Mouse (Mus musculus) 416B (cell line): ENCODE measurements at regions not wholly inside any gene's neighbourhood (a gene's known extent, or its start where the extent isn't known, plus 50 kb on each side); places are given as distances from the start of the nearest gene placed in this dataset.

Experiments used
- DNase-seq: peaks from one replicate; pipeline ENCODE4 v3.0.0; 2011; ENCODE audit warnings: low read depth

DNA sequence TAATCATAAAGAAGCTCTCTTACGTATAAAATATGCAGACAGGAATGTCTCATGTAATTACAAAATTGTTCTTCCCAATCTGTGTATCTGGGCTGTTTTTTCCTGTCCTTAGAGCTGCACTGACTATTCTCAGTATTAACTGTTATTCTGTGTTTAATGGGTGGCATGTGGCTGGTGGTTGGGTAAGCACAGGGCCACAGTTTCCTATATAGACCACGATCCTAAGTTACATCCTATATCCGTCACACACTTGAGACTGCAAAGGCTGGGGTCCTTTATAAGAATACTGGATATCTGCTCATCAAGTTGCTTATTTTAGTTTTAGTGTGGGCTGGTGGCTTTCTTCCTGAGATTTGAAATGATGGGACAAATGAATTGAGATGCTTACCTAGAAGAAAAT is 159.0 kb downstream of the Sox4 start:
- DNase-seq, result peak; percentile 73

GRCm38 (mm10) chr13:28793166-28793935 is 160.2 kb downstream of the Sox4 start:
- DNase-seq, result no peak

- no peak for DNase-seq
Observed at GRCm38 (mm10) chr13:28792461-28793165, 160.9 kb downstream of the Sox4 start.

GRCm38 (mm10) chr13:28790381-28790780 is 163.1 kb downstream of the Sox4 start:
- DNase-seq, result no peak

- no peak for DNase-seq
Observed at GRCm38 (mm10) chr13:28787331-28787643, 166.2 kb downstream of the Sox4 start.

- no peak for DNase-seq
Observed at GRCm38 (mm10) chr13:28786629-28787330, 166.7 kb downstream of the Sox4 start.

GRCm38 (mm10) chr13:28782497-28783246 is 170.8 kb downstream of the Sox4 start:
- DNase-seq, result no peak

- no peak for DNase-seq
Observed at GRCm38 (mm10) chr13:28782081-28782480, 171.4 kb downstream of the Sox4 start.

DNA sequence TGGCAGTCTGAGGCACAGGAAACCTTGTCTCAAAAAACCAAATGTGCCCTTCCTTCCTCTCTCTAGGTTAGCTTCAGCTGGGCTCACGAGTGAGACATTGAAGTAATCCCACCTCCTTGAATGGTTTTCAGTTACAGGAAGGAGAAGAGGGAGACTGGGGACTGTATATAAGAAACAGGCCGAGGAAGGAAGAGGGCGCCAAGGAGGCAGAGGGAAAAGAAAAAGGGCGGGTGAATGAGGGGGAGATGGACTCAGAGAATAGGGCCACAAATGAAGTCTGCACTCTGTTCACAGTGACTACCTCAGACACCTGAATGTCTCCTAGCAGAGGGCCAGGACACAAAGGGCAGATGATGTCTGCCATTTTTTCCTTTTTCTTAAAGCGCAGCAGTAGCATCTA is 171.9 kb downstream of the Sox4 start:
- peak; percentile 72 for DNase-seq

DNA sequence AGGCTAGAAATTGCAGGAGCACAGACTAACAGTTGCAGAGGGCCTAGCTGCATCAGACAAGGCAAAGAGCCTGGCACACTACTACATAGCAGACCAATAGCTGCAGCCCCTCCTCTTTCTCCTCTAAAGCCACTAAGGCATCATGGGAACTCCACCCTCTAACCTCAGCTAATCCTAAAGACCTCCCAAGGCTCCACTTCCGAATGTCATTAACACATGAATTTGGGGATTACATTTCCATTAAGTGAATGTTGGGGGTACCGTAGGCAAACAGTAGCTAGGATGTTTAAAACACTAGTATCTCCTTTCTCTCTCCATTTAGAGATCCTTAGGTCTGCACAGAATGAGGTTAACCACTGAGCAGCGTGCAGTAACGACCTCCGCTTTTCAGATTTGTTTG is 173.1 kb downstream of the Sox4 start:
- DNase-seq, result no peak

DNA sequence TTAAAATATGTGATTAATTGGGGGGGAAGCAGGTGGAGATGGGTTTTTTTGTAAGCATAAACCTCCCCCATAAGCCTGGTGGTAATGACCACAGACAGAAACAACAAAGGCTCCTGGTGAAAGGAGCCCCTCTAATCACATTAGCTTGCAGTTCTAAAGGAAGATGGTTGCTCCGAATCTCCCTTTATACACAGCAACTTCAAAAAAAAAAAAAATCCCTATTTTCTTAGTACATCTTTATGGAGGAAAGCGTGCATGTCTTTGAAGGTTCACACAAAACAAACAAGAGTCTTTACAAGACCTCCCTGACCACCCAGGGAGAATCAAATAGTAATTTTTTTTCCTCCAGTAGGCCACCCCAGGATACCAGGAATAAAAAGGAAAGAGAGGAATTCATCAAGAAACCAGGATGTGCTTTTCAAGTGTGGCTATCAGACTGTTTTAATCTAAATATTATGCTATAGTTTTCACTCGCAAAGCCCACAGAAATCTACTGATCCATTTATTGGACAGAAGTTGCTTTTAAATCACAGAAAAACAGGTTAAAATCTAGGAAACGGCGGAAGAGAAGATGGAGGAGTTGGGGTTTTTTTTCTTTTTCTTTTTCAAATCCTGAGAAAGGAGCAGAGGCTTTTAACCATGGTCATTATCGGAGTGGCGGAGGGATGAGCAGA is 178.2 kb downstream of the Sox4 start:
- DNase-seq, result no peak

- no peak for DNase-seq
Observed at GRCm38 (mm10) chr13:28774649-28775048, 178.9 kb downstream of the Sox4 start.

GRCm38 (mm10) chr13:28773466-28773865 is 180.0 kb downstream of the Sox4 start:
- peak; percentile 63 for DNase-seq

DNA sequence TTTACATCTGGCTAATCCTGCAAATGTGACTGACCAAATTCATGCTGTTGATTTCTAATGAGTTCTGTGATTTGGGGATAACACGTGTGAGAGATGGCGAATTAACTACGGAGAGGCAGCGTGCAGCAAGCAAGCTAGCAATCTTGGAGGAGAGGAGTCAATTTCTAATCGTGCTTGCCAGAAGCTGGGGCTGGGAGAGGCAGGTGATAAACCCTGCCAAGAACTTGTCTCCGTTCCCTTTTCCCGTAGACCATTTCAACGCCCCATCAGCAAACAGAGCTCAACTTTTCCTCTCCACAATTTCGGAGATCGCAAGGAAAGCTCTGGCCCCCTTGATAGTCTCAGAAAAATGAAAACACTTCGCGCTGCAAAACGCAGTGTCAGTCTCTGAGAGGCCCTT is 183.0 kb downstream of the Sox4 start:
- DNase-seq, result no peak

DNA sequence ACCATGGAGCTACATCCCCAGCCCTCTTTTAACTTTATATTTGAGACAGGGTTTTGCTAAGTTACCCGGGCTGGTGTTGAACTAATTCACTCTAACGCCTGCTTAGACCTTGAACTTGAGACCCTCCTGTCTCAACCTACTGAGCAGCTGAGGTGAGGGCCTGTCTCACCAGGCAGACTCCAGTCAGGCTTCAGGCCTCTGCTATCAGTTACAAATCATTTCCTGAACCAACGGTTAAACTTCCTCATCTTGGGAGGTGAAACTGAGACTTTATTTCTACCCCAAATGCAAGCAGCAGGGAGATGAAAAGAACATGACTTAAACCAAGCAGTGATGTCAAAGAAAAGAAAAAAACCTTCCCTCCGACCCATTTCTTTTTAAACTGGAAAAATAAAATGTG is 183.5 kb downstream of the Sox4 start:
- DNase-seq, result peak; percentile 79

GRCm38 (mm10) chr13:28768717-28769426 is 184.6 kb downstream of the Sox4 start:
- DNase-seq, result no peak

DNA sequence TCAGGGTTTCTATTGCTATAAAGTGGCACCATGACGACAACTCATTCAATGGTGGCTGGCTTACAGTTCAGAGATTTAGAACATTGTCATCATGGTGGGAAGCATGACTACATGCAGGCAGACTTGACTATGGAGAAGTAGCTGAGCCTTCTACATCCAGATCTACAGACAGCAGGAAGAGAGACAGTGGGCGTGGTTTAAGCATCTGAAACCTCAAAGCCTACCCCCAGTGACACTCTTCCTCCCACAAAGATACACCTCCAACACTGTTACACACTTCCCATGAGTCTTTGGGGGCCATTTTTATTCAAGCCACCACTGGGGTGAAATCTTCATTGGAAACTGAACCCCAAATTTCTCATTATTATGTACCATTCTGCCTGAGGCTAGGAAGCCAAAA is 191.0 kb downstream of the Sox4 start:
- DNase-seq, result peak; percentile 79

DNA sequence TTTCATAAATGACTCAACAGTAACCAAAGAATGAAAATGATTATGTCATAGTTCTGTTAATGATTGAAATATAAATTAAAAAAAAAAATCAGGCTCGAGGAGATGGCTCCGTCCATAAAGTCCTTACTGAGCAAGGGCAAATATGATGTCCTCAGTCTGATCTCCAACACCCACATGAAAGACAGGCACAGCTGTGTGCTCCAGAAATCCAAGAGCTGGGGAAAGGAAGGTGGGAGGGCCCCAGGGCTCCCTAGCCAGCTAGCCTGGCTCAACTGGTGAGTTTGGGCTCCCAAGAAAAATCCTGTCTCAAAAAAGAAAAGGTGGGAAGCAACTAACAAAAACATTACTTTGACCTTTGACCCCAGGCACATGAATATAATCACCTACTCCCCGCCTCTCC is 194.5 kb downstream of the Sox4 start:
- DNase-seq, result no peak

DNA sequence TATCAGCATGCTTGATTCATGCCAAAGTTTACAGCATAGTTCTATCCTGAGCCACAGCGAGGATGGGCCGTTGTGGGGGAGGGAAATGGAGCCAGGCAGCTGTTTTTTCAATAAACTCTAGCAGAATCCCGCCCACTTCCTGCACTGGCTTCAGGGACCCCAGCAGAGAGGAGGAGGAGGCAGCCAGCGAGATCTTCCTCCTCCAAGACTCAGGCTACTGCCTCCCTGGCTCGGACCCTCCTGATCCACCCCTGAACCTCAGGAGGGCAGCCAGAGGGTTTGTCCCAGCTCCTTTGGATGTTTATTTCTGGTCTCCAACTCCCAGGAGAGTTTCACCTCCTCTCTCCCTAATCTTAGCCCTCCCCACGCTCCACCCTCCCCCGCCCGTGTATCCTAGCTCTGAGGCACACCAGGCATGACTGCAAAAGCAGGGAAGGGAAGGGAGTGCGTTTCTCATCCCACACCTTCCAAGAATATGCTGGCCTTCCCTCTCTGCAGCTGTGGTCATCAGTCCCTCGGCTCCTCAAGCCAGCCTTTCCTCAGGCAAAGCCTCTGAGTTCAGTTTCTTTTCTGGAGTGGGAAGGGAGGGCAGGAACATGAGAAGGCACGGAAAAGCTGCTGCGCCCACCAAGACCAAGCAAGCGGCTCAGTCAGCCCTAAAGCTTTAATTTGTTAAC is 195.5 kb downstream of the Sox4 start:
- peak; percentile 82 for DNase-seq

DNA sequence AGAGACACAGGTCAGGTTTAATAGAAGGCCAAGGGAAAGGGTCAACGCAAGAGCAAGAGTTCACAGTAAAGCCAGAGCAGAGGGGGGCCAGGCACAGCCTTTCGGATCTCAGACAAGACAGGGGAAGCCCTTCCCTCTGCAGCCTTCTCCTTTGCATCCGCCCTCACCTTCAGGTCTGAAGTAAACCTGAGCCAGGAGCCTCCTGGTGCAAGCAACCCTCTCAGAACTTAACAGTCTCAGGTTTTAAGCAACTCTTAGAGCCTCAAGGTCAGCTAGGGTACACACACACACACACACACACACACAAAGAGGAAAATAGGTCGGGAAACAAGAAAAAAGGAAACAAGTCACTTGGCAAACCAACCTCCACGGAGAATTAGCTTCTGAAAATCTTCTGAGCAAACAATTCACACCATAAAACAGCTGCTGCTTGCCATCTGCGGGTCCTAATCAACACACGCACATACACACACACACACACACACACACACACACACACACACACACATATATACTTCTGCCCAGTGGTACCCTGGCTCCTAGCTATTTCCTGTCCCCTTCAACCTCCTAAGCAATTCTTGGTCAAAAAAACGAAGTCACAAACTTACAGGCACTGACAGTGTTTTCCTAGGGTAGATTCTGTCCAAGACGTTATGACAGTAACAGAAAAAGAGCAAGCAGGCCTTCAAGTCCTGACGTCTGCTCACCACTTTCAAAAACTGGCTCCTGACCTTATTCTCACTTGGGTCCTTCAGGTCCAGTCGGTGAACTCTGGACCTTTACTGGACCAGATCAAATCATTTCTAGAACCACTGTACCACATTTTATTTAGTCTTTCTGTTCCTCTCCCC is 196.4 kb downstream of the Sox4 start:
- DNase-seq, result peak; percentile 73
